Mouse (Mus musculus) lung, embryonic 16.5 days (tissue): ENCODE results near the gene Synrg. TPM values are rescaled to one million over a fixed set of nuclear protein-coding genes. Genes with fewer than 3 reads are reported as not detected.
A peak's percentile ranks its signal among the peaks of the same experiment; 100 is the strongest.

Experiments
- ATAC-seq: fragments of 200-750 bp; cut with Nextera tagmentation; 2 replicates; pipeline ENCODE4 v1.8.0; 2017; ENCODE audit warnings: low read depth, mild to moderate bottlenecking, moderate library complexity
- H3K27ac ChIP-seq: fragments of 300-500 bp; sonication (generic); 2 replicates; pipeline ENCODE4 v1.5.1; 2014; ENCODE audit warnings: mild to moderate bottlenecking, control low read depth, low read length
- H3K27me3 ChIP-seq: fragments of 300-500 bp; sonication (generic); 2 replicates; pipeline ENCODE4 v1.6.1; 2014; ENCODE audit warnings: low read depth, low read length, mixed read lengths; ENCODE audit not compliant: control insufficient read depth, insufficient read depth
- H3K36me3 ChIP-seq: fragments of 300-500 bp; sonication (generic); 2 replicates; pipeline ENCODE4 v1.6.1; 2014; ENCODE audit warnings: low read length; ENCODE audit not compliant: control insufficient read depth, insufficient read depth
- H3K4me1 ChIP-seq: fragments of 300-500 bp; sonication (generic); replicated peaks from 2 replicates; pipeline ENCODE4 v1.6.1; 2014; ENCODE audit warnings: low read length, mixed read lengths; ENCODE audit not compliant: control insufficient read depth, insufficient read depth
- H3K4me2 ChIP-seq: fragments of 300-500 bp; sonication (generic); 2 replicates; pipeline ENCODE4 v1.6.1; 2014; ENCODE audit warnings: low read depth, low read length, control low read depth
- H3K4me3 ChIP-seq: fragments of 300-500 bp; sonication (generic); 2 replicates; pipeline ENCODE4 v1.5.1; 2014; ENCODE audit warnings: mild to moderate bottlenecking, low read length, control low read depth
- H3K9ac ChIP-seq: fragments of 300-500 bp; sonication (generic); 2 replicates; pipeline ENCODE4 v1.6.1; 2014; ENCODE audit warnings: low read length, control low read depth
- H3K9me3 ChIP-seq: fragments of 300-500 bp; sonication (generic); 2 replicates; pipeline ENCODE4 v1.6.1; 2016; ENCODE audit warnings: low read length; ENCODE audit not compliant: control insufficient read depth
- WGBS: fragments of 180-500 bp; shearing (Covaris S2); extraction: QIAGEN DNeasy Blood & Tissue Kit; methylation state at CpG from one replicate; pipeline ENCODE4 v1.1.7; 2014; 5-methylcytosine and 5-hydroxymethylcytosine counted together
- polyA plus RNA-seq: library from polyadenylated mRNA; unstranded; fragments of >200 nt; fragmentation: Nextera tagmentation; extraction: Ambion mirVana; gene quantifications from 2 replicates; pipeline ENCODE4 v1.2.1, GENCODE M21; 2015

The Synrg gene
- polyA plus RNA-seq, 1 experiment from 2014 or later, result 11.1 TPM

- no peak for ATAC-seq
Observed at GRCm38 (mm10) chr11:84016147-84016809, 52.0 kb downstream of the Synrg start.

GRCm38 (mm10) chr11:84016810-84017508 lies 52.7 kb downstream of the Synrg start:
- no peak for ATAC-seq
- no peak overlapping the region for H3K27ac ChIP-seq
- H3K27me3 ChIP-seq, result no peaks in the 10 kb centered on the region
- peaks cover 8% of the 10 kb centered on the region for H3K36me3 ChIP-seq
- H3K9me3 ChIP-seq, result no peaks in the 10 kb centered on the region
- H3K4me2 ChIP-seq, result no peak overlapping the region
- no peak overlapping the region for H3K9ac ChIP-seq
- H3K4me1 ChIP-seq, result no peaks in the 10 kb centered on the region
- H3K4me3 ChIP-seq, result no peak overlapping the region
- WGBS, result 80% methylated on average over 7 of the region's 7 CpGs

More at GRCm38 (mm10) chr11:84016147-84016809, 52.0 kb downstream of the Synrg start:
- H3K4me3 ChIP-seq, result no peak overlapping the region
- no peak overlapping the region for H3K27ac ChIP-seq
- H3K27me3 ChIP-seq, result no peaks in the 10 kb centered on the region
- H3K4me1 ChIP-seq, result no peaks in the 10 kb centered on the region
- no peak overlapping the region for H3K4me2 ChIP-seq
- H3K9me3 ChIP-seq, result no peaks in the 10 kb centered on the region
- no peak overlapping the region for H3K9ac ChIP-seq
- peaks cover 8% of the 10 kb centered on the region for H3K36me3 ChIP-seq
- WGBS, result 68% methylated on average over 6 of the region's 6 CpGs

- no peak; the same call in 1 of the 2 replicates for ATAC-seq
- WGBS, result 69% methylated on average over 5 of the region's 5 CpGs
- H3K27me3 ChIP-seq, result no peaks in the 10 kb centered on the region
- H3K4me2 ChIP-seq, result no peak overlapping the region
- no peaks in the 10 kb centered on the region; the same call in 1 of the 2 replicates for H3K4me1 ChIP-seq
- H3K36me3 ChIP-seq, result peaks cover 12% of the 10 kb centered on the region
- H3K4me3 ChIP-seq, result no peak overlapping the region
- no peak overlapping the region for H3K27ac ChIP-seq
- H3K9ac ChIP-seq, result no peak overlapping the region
- H3K9me3 ChIP-seq, result no peaks in the 10 kb centered on the region
Observed at GRCm38 (mm10) chr11:84027231-84027630, 63.0 kb downstream of the Synrg start.

GRCm38 (mm10) chr11:84028271-84029028 lies 64.2 kb downstream of the Synrg start:
- H3K36me3 ChIP-seq, result peaks cover 12% of the 10 kb centered on the region
- peak; percentile 86 for ATAC-seq
- no peaks in the 10 kb centered on the region for H3K27me3 ChIP-seq

GRCm38 (mm10) chr11:84031971-84032370 lies 67.7 kb downstream of the Synrg start:
- ATAC-seq, result no peak
- H3K9me3 ChIP-seq, result no peaks in the 10 kb centered on the region
- no peaks in the 10 kb centered on the region for H3K27me3 ChIP-seq
- H3K4me3 ChIP-seq, result no peak overlapping the region
- no peak overlapping the region for H3K4me2 ChIP-seq
- H3K9ac ChIP-seq, result no peak overlapping the region
- H3K4me1 ChIP-seq, result no peaks in the 10 kb centered on the region; the same call in 1 of the 2 replicates
- H3K36me3 ChIP-seq, result peaks cover 2% of the 10 kb centered on the region
- WGBS, result 47% methylated on average over 9 of the region's 9 CpGs
- H3K27ac ChIP-seq, result no peak overlapping the region

More at GRCm38 (mm10) chr11:84028271-84029028, 64.2 kb downstream of the Synrg start:
- WGBS, result 53% methylated on average over 9 of the region's 9 CpGs
- H3K9me3 ChIP-seq, result no peaks in the 10 kb centered on the region
- H3K9ac ChIP-seq, result no peak overlapping the region
- H3K4me2 ChIP-seq, result no peak overlapping the region
- no peaks in the 10 kb centered on the region; the same call in 1 of the 2 replicates for H3K4me1 ChIP-seq
- H3K4me3 ChIP-seq, result no peak overlapping the region
- H3K27ac ChIP-seq, result 0 out of 2 replicates have a peak overlapping the region, but pooled peaks have one; percentile 4

- Histone ChIP-seq H3K9ac (no peak overlapping the region), H3K9me3 (no peaks in the 10 kb centered on the region), H3K4me2 (no peak overlapping the region), H3K27me3 (no peaks in the 10 kb centered on the region), H3K4me3 (no peak overlapping the region), H3K4me1 (no peaks in the 10 kb centered on the region; the same call in 1 of the 2 replicates), H3K36me3 (no peaks in the 10 kb centered on the region; the same call in 1 of the 2 replicates), H3K27ac (no peak overlapping the region)
- 67% methylated on average over 5 of the region's 5 CpGs for WGBS
- no peak for ATAC-seq
Observed at GRCm38 (mm10) chr11:84032559-84032958, 68.3 kb downstream of the Synrg start.

GRCm38 (mm10) chr11:84033671-84034070 lies 69.4 kb downstream of the Synrg start:
- ATAC-seq, result no peak
- Histone ChIP-seq H3K4me2 (no peak overlapping the region), H3K27me3 (no peaks in the 10 kb centered on the region), H3K27ac (no peak overlapping the region), H3K36me3 (no peaks in the 10 kb centered on the region; the same call in 1 of the 2 replicates), H3K9ac (no peak overlapping the region), H3K9me3 (no peaks in the 10 kb centered on the region), H3K4me1 (no peaks in the 10 kb centered on the region), H3K4me3 (no peak overlapping the region)
- WGBS, result 77% methylated on average over 5 of the region's 5 CpGs

GRCm38 (mm10) chr11:84040621-84041020 lies 76.4 kb downstream of the Synrg start:
- 63% methylated on average over 6 of the region's 6 CpGs for WGBS
- H3K27me3 ChIP-seq, result no peaks in the 10 kb centered on the region
- no peak overlapping the region for H3K4me3 ChIP-seq
- no peaks in the 10 kb centered on the region; the same call in 1 of the 2 replicates for H3K4me1 ChIP-seq
- H3K9me3 ChIP-seq, result no peaks in the 10 kb centered on the region
- H3K36me3 ChIP-seq, result no peaks in the 10 kb centered on the region; the same call in 1 of the 2 replicates
- no peak overlapping the region for H3K27ac ChIP-seq
- ATAC-seq, result peak; percentile 71
- no peak overlapping the region for H3K4me2 ChIP-seq
- H3K9ac ChIP-seq, result no peak overlapping the region
